Mouse (Mus musculus) ES-Bruce4 (cell line): ENCODE data around the gene Ust.

ENCODE experiments used
- CTCF ChIP-seq: IDR thresholded peaks from one replicate; pipeline ENCODE4 v1.8.1; 2011; ENCODE audit warnings: low read depth, low read length
- EP300 ChIP-seq: IDR thresholded peaks from 2 replicates; pipeline ENCODE4 v1.6.1; 2011; ENCODE audit warnings: low read depth, low read length; ENCODE audit not compliant: insufficient read depth
- POLR2A ChIP-seq: IDR thresholded peaks from one replicate; pipeline ENCODE4 v1.8.1; 2011; ENCODE audit warnings: low read length; ENCODE audit not compliant: insufficient read depth

DNA sequence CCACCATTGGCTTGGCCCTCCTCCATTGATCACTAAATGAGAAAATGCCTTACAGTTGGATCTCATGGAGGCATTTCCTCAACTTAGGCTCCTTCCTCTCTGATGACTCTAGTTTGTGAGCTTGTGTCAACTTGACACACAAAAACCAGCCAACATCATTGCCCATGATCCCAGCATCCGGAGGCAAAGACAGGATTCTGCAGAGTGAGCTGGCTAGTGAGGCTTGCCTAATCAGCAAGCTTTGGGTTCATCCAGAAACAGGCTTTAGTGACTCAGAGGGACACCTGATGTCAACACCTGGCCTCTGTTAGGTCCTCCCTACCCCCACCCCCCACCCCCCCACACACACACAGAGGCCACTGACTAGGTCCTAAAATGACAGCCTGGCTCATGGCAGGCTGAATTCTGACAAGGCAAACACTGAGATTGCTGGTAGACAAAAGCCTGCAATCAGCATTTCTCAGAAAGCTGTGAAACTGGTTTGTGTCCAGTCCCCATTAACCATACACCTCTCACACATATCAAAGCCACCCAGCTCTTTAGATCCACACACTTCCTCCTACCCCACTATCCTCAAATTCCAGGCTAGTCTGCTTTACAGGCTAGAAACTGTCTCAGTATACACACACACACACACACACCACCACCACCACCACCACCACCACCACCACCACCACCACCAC lies 26.6 kb downstream of the Ust start:
- TF ChIP-seq EP300, result no peak
- TF ChIP-seq POLR2A, result no peak
- no peak for TF ChIP-seq CTCF
